Mouse (Mus musculus): Measurements from ENCODE around the gene Npepps. TPM values are rescaled to one million over a fixed set of nuclear protein-coding genes. Genes with fewer than 3 reads are reported as not detected.

The Npepps gene
- 24.6 TPM for polyA plus RNA-seq (2014; fragmentation: Illumina TruSeq; extraction: RNeasy Lipid Tissue Mini Kit (QIAGEN cat#74804); ENCODE audit: low read depth, low replicate concordance)

DNA sequence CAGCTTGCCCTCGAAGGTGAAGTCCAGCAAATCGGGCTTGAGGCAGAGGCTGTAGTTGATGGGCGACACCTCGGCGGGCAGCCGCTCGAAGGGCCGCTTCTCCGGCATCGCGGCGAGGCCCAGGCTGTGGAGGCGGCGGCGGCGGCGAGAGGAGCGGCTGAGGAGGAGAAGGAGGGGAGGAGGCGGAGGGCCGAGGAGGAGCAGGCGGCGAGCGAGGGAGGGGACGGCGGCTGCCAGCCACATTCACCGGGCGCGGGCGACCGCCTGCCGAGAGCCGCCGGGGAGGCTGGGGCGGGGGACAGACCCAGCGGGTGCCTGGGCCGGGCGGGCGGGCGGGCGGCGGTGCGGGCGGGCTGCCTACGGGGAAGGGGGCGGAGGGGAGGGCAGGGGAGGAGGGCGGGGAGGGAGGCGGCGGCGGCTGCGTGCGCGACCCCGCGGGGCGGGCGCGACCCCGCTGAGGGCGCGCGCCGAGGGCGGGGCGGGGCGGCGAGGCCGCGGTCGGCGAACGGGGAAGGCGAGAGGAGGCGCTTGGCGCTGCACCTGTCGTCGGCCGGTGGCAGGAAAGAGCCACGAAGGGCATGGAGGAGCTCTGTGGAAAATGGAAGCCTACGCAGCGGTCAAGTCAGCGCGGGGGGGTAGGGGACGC is at the start of gene Npepps:
Gene Npepps, minus strand, starts transcription at position 423 of the 646 bp plus-strand sequence.

DNA sequence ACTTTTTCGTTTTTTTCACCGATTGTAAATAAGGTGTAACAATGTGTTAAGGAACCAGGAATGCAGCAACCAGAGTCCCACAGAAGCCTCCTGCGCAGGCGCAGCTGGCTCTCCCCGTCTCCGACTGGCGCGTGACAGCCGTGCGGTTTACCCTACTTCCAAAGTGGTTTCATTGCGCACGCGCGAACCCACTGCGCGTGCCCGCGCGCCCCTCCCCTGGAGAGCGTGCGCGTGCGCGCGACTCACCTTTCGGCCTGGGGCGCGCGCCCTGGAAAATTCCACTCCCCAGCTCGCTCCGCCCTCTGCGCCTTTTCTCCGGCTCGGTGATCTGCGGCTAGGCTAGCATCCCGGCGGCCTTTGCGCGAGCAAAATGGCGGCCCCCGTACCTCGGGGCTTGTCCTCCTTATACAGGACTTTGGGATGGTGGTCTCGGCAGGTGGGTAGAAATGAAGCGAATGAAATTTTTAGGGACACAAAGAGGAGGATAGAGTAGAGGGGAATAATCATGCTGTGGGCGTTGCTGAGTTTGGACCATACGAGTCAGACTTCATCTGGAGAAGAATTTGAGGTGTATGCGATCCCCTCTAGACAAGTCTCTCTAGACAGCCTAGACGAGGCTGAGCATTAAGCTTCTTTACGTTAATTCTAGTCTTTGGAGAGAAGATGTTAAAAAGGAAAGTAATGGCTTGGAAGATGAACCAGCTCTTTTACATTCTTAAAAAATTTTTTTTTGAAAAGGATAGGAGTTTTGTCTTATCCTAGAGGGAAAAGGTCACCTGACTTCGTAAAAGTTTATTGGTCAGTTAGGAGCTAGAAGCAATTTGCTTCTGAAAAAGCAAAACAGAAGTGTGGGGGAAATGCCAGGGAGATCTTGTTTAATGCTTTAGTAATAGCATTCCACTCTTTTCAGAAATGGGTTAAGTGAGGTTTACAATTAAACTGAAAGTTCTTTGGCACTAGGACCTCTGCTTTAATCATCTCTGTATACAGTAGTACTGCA is 35.4 kb upstream of the Npepps start, which contains the start of gene Mrpl45:
Gene Mrpl45, plus strand, starts transcription at position 213 of the 1,000 bp plus-strand sequence.

DNA sequence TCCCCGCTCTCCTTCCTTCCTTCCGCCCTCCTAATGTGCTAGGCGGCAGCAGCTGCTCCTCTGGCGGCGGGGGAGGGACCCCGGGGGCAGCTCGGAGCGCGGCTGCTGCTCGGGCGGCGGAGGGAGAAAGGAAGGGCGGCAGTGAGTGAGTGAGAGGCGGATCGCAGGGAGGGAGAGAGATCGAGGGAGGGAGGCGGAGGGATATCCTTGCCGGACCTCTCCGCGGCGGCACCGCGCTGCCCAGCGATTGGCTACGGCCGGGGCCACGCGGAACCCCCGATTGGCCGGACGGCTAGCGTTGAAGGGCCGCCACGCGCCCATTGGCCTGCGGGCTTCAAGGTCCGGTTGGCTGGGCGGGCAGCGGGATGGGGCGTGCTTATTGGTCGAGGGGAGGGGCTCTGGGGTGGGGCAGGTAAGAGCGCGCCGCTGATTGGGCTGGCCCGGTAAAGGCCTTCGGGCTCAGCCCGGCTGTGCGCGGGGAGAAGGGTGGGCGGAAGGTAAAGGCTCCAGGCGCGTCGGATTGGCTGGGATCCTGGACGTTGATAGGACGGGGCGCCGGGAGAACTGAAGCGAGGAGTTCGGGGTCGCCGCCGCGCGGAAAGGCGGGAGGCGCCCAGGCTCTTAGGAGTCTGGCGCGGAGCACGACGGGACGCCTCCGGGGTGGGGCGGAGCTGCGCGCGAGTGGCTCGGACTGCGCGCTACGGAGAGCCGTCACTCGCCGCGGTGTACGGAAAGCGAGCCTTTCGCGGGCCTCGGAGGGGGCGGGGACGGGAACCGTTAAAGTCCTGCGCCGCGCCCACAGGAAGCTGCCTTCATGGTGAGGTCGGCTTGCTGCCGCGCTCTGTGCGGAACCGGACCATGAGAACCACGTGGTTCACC is 92.4 kb downstream of the Npepps start, which contains the start of gene Kpnb1:
Gene Kpnb1, minus strand, starts transcription at position 118 of the 879 bp plus-strand sequence.

Other genes with a start within 250 kb of the Npepps start
- 0.58 TPM for gene Lrrc46, start 239.2 kb downstream of the Npepps start, polyA plus RNA-seq (2014; fragmentation: Illumina TruSeq; extraction: RNeasy Lipid Tissue Mini Kit (QIAGEN cat#74804); ENCODE audit: low read depth, low replicate concordance)
- gene Mrpl10, start 239.1 kb downstream of the Npepps start, polyA plus RNA-seq (2014; fragmentation: Illumina TruSeq; extraction: RNeasy Lipid Tissue Mini Kit (QIAGEN cat#74804); ENCODE audit: low read depth, low replicate concordance), result 15.7 TPM
- gene Osbpl7, start 230.0 kb downstream of the Npepps start, polyA plus RNA-seq (2014; fragmentation: Illumina TruSeq; extraction: RNeasy Lipid Tissue Mini Kit (QIAGEN cat#74804); ENCODE audit: low read depth, low replicate concordance), result 0.16 TPM
- not detected for gene Tbx21, start 165.3 kb downstream of the Npepps start, polyA plus RNA-seq (2014; fragmentation: Illumina TruSeq; extraction: RNeasy Lipid Tissue Mini Kit (QIAGEN cat#74804); ENCODE audit: low read depth, low replicate concordance)
- gene Tbkbp1, start 129.1 kb downstream of the Npepps start, polyA plus RNA-seq (2014; fragmentation: Illumina TruSeq; extraction: RNeasy Lipid Tissue Mini Kit (QIAGEN cat#74804); ENCODE audit: low read depth, low replicate concordance), result 0.19 TPM
- gene Kpnb1, start 92.8 kb downstream of the Npepps start, polyA plus RNA-seq (2014; fragmentation: Illumina TruSeq; extraction: RNeasy Lipid Tissue Mini Kit (QIAGEN cat#74804); ENCODE audit: low read depth, low replicate concordance), result 53.4 TPM
- gene Mrpl45, start 35.1 kb upstream of the Npepps start, polyA plus RNA-seq (2014; fragmentation: Illumina TruSeq; extraction: RNeasy Lipid Tissue Mini Kit (QIAGEN cat#74804); ENCODE audit: low read depth, low replicate concordance), result 24.0 TPM
- gene Gpr179, start 71.4 kb upstream of the Npepps start, polyA plus RNA-seq (2014; fragmentation: Illumina TruSeq; extraction: RNeasy Lipid Tissue Mini Kit (QIAGEN cat#74804); ENCODE audit: low read depth, low replicate concordance), result not detected
- gene Socs7, start 81.9 kb upstream of the Npepps start, polyA plus RNA-seq (2014; fragmentation: Illumina TruSeq; extraction: RNeasy Lipid Tissue Mini Kit (QIAGEN cat#74804); ENCODE audit: low read depth, low replicate concordance), result 3.8 TPM
- gene Arhgap23, start 134.9 kb upstream of the Npepps start, polyA plus RNA-seq (2014; fragmentation: Illumina TruSeq; extraction: RNeasy Lipid Tissue Mini Kit (QIAGEN cat#74804); ENCODE audit: low read depth, low replicate concordance), result 2.9 TPM
- gene 4933428G20Rik, start 219.7 kb upstream of the Npepps start, polyA plus RNA-seq (2014; fragmentation: Illumina TruSeq; extraction: RNeasy Lipid Tissue Mini Kit (QIAGEN cat#74804); ENCODE audit: low read depth, low replicate concordance), result not detected